Mouse (Mus musculus): ENCODE results near the gene Cnn2.
"Not testable (repeated sequence)": the region's sequence is repeated elsewhere in the genome, so short reads cannot be mapped to it uniquely, and the experiment has no call there.

Gene Cnn2

GRCm38 (mm10) chr10:80020603-80021319 is 32.4 kb downstream of the Cnn2 start:
- no peak for DNase-seq

GRCm38 (mm10) chr10:80021320-80021641 is 32.9 kb downstream of the Cnn2 start:
- no peak for DNase-seq

DNA sequence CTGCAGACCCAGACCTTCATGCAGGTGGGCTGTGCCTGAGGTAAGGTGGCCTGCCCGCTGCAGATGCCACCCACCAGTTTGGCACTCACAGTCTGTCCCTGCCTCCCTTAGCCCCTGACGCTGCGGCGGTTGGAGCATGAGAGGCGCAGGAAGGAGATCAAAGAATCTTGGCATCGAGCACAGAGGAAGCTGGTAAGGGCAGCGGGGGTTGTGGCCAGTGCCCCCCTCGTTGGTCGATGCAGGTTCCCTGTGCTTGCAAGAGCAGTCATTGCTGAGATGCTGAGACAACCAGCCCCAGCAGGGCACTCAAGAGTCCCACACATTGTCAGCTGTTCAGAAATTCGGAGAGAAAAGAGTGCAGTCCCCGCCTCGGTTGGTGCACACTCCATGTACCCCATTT is 33.8 kb downstream of the Cnn2 start:
- no peak for DNase-seq

- DNase-seq, result no peak
These were observed 34.4 kb downstream of the Cnn2 start for GRCm38 (mm10) chr10:80022806-80023205.

- no peak for DNase-seq
These were observed 35.4 kb downstream of the Cnn2 start for GRCm38 (mm10) chr10:80023758-80024157.

DNA sequence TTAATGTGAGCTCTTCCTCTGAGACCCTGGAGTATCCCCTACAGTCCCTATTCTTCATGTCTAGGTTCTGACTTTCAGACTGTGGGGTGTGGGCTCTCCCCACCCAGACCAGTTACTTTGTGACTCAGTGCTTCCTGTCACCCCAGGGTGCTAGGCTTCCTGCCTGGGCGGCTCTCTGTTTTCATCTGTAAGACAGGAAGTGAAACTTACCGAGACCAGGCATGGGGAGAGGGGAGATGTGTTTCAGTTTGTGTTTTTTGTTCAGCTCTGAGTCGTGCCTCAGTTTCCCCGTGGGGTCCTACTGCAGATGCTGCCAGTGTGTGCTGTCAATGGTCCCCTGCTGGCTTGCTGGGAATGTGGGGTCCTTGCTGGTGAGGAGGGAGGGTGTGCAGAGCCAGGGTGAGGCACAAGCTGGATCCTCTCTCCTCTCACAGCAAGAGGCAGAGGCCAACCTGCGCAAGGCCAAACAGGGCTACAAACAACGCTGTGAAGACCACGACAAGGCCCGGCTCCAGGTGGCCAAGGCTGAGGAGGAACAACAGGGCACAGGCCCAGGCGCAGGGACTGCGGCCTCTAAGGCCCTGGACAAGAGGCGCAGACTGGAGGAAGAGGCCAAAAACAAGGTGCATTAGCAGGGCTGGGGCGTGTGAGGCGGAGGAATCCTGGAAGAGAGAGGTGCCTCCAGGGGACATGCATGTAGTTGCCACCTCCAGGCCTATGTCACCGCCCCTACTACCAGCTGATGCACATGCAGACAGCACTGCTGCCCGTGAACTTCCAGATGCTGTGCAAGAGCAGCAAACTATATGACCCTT is 36.1 kb downstream of the Cnn2 start:
- no peak for DNase-seq

DNA sequence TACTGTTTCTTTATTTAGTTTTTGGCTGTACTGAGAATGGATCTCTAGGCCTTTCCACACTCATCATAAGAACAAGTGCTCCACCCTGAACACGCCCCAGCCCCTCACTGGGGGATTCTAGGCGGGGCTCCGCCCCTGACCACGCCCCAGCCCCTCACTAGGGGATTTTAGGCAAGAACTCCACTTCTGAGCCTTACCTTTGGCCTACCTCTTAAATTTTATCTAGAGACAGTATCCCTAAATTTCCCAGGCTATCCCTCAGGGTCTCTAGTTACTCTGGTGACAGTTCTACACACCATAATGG is 36.6 kb downstream of the Cnn2 start:
- DNase-seq, result no peak

- no peak for DNase-seq
These were observed 37.1 kb downstream of the Cnn2 start for GRCm38 (mm10) chr10:80025463-80025862.

DNA sequence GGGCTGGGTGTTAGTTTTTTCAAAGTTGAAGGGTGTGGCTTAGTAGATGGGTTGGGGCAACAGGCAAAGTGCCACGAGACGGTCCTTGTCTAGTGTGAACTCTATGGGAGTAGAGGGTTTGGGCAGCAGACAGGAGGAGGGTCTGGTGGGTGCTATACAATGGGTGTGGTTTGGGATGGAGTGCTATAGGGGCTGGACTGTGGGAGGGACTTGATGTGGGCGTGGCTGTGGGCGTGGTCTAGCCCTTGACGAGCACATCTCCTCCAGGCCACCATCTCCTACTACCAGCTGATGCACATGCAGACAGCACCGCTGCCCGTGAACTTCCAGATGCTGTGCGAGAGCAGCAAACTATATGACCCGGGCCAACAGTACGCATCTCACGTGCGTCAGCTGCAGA is 37.5 kb downstream of the Cnn2 start:
- DNase-seq, result no peak

DNA sequence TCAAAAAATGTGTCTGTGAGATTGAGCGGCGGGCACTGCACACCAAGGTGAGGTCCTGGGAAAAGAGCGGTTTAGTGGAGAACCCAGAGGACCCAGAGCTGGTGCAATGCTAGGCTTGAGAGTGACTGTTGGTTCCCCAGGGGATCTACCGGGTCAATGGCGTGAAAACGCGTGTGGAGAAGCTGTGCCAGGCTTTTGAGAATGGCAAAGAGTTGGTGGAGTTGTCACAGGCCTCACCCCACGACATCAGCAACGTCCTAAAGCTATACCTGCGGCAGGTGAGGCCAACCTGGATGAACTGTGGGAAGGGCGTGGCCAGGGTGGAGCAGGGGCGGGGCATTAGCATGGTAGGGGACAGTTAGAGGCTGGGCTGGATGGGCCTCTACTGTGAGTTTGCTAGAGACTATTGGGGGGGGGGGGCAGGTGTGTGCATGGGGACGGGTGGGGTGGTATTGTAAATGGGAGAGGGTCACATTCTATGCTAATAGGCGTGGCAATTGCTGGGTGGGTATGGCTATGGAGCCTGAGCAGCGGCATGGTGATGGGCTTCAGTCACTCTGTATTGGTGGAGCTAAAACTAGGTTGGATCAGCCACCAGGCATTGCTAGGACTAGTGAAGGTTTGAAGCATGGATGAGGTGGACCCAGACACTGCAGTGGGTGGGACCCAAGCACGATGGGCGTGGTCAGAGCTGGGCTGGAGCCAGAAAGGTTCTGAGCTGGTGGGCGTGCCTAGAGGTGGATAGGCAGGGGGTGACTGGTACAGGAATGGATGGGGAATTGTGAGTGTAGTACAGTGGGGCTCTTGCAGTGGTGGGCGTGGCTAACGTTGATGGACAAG is 39.5 kb downstream of the Cnn2 start:
- DNase-seq, result no peak

- no peak for DNase-seq
These were observed 40.1 kb downstream of the Cnn2 start for GRCm38 (mm10) chr10:80028521-80028846.

- no peak for DNase-seq
These were observed 41.8 kb downstream of the Cnn2 start for GRCm38 (mm10) chr10:80030191-80030590.

- no peak for DNase-seq
These were observed 42.4 kb downstream of the Cnn2 start for GRCm38 (mm10) chr10:80030736-80031135.

GRCm38 (mm10) chr10:80032799-80033480 is 44.6 kb downstream of the Cnn2 start:
- DNase-seq, result no peak

GRCm38 (mm10) chr10:80033511-80034391 is 45.4 kb downstream of the Cnn2 start:
- DNase-seq, result peak; percentile 56 to 59

DNA sequence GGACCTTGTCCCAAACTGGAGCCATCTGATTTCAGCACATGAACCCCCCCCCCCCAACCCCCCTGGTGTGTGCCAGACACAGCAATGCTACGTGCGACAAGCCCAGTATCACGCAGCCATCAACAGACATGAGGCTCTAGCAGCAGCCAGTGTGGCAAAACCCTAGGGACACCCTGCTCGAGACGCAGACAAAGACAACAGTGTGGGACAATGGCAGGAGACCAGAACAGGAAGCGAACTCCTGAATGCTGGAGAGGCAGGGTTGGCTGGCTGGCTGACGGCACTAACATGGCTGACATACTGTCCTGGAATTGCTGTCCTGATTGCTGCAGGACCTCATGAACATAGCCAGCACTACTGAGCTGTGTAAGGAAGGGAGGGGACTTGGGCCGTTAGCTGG is 46.8 kb downstream of the Cnn2 start:
- DNase-seq, result no peak

GRCm38 (mm10) chr10:80035686-80036085 is 47.3 kb downstream of the Cnn2 start:
- no peak for DNase-seq

DNA sequence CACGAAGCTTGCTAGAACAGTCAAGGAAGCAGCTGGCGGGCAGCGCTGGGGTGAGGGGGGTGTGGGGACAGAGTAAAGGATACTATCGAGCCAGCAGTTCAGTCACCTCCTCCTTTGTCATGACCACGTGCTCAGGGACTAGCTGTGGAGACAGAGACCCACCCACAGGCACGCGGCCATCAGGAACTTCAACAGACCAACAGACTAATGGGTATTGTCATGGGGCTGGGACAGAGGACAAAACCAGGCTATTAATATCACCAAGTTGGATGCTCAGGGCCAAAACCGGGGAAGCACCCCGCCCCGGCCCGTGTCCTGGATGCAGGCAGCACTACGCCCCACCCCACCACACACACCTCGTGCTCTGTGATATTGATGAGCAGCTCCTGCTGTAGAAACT is 48.4 kb downstream of the Cnn2 start:
- DNase-seq, result no peak

DNA sequence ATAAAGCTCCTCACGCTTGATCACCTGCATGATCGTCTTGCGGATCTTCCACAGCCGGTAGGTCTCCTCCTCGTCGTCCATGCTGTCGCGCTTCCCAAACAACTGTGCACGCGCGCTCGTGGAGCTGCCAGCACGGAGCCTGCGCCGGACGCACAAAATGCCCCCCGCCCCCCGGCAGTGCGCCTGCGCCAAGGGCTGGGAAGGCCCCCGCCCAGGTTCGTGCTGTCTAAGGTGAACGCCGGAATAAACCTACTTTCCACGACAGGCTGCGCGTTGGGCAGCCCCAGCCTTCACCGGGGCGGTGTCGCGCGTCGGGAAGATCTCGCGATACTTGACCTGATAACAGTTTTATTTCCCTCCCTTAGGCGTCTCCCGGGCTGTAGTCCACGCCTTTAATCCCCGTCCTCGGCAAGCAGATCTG is 51.2 kb downstream of the Cnn2 start, which contains the start of gene Polr2e:
TSS of gene Polr2e (minus strand) at position 237 of the 421 bp plus-strand sequence.
- DNase-seq, result peak; percentile 97 to 99

DNA sequence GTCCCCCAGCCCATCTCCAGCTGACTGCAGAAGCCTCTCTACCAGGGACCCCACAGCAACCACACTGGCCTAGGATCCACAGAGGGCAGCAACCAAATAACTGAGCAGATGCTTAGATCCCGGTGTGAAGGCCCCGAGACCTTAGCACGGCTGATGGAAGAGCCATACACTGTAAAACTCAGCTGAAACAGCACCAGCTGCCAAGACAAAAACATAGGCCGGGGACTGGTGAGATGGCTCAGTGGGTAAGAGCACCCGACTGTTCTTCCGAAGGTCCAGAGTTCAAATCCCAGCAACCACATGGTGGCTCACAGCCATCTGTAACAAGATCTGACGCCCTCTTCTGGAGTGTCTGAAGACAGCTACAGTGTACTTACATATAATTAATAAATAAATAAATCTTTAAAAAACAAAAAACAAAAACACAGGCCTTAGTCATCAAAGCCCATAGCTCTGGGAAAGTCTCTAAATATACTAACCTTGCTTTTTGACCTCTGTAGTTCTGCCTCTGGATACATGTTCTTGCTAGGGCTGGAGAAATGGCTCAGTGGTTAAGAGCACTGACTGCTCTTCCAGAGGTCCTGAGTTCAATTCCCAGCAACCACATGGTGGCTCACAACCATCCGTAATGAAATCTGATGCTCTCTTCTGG is 53.2 kb downstream of the Cnn2 start:
- DNase-seq, result not testable (repeated sequence)

DNA sequence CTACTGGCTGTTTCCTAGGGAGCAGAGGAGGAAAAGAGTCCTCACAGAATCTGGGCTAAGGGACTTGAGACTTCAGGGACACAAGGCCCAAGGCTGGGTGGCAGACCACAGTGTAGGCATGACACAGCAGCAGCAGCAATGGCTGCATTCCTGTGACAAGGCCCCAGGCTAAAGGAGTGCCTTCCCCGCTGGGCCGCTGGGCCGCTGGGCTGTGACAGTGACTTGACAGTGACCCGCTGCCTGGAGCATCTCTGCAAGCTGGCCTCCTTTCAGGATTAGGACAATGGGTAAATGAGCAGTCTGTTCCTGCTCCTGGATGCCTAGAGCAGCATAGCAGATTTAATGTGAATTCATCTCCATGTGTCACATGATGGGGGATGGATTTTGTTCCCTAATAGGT is 55.7 kb downstream of the Cnn2 start:
- no peak for DNase-seq

GRCm38 (mm10) chr10:80045364-80045763 is 57.0 kb downstream of the Cnn2 start:
- DNase-seq, result not testable (repeated sequence)

Measured in cerebellum, postnatal 10 days (tissue).